Mouse (Mus musculus) liver, embryonic 16.5 days (tissue): ENCODE measurements around the gene Ern1. TPM values are rescaled to one million over a fixed set of nuclear protein-coding genes. Genes with fewer than 3 reads are reported as not detected.
A peak's percentile ranks its signal among the peaks of the same experiment; 100 is the strongest.
"Not testable (repeated sequence)": the region's sequence is repeated elsewhere in the genome, so short reads cannot be mapped to it uniquely, and the experiment has no call there.

Experiments
- ATAC-seq: fragments of 200-750 bp; cut with Nextera tagmentation; 2 replicates; pipeline ENCODE4 v1.8.0; 2017; ENCODE audit warnings: low read depth, mild to moderate bottlenecking, moderate number of reproducible peaks, moderate library complexity
- H3K27ac ChIP-seq: fragments of 300-500 bp; sonication (generic); 2 replicates; pipeline ENCODE4 v1.5.1; 2014; ENCODE audit warnings: mild to moderate bottlenecking, low read length
- H3K27me3 ChIP-seq: fragments of 300-500 bp; sonication (generic); 2 replicates; pipeline ENCODE4 v1.6.1; 2014; ENCODE audit warnings: low read depth, low read length, mixed read lengths; ENCODE audit not compliant: control insufficient read depth, insufficient read depth
- H3K36me3 ChIP-seq: fragments of 300-500 bp; sonication (generic); 2 replicates; pipeline ENCODE4 v1.6.1; 2014; ENCODE audit warnings: mild to moderate bottlenecking; ENCODE audit not compliant: control insufficient read depth, insufficient read depth
- H3K4me1 ChIP-seq: fragments of 300-500 bp; sonication (generic); 2 replicates; pipeline ENCODE4 v1.6.1; 2014; ENCODE audit warnings: low read depth, low read length, mixed read lengths; ENCODE audit not compliant: control insufficient read depth
- H3K4me2 ChIP-seq: fragments of 300-500 bp; sonication (generic); 2 replicates; pipeline ENCODE4 v1.6.1; 2014; ENCODE audit warnings: low read depth, low read length, mixed read lengths
- H3K4me3 ChIP-seq: fragments of 300-500 bp; sonication (generic); 2 replicates; pipeline ENCODE4 v1.5.1; 2014; ENCODE audit warnings: low read depth, mild to moderate bottlenecking, low read length
- H3K9ac ChIP-seq: fragments of 300-500 bp; sonication (generic); 2 replicates; pipeline ENCODE4 v1.6.1; 2014; ENCODE audit warnings: low read depth, low read length
- H3K9me3 ChIP-seq: fragments of 300-500 bp; sonication (generic); replicated peaks from 2 replicates; pipeline ENCODE4 v1.6.1; 2016; ENCODE audit warnings: low read length; ENCODE audit not compliant: control insufficient read depth
- WGBS: fragments of 180-500 bp; shearing (Covaris S2); extraction: QIAGEN DNeasy Blood & Tissue Kit; methylation state at CpG from one replicate; pipeline ENCODE4 v1.1.7; 2014; ENCODE audit not compliant: insufficient replicate concordance; 5-methylcytosine and 5-hydroxymethylcytosine counted together
- polyA plus RNA-seq: library from polyadenylated mRNA; unstranded; fragments of >200 nt; fragmentation: Nextera tagmentation; extraction: Ambion mirVana; gene quantifications from 2 replicates; pipeline ENCODE4 v1.2.1, GENCODE M21; 2015

Gene Ern1
- polyA plus RNA-seq, 1 experiment from 2014 or later, result 5.2 TPM

- 73% methylated on average over 3 of the region's 3 CpGs for WGBS
- peak; percentile 21; the same call in 1 of the 2 replicates for ATAC-seq
- Histone ChIP-seq H3K27me3 (no peaks in the 10 kb centered on the region), H3K4me2 (no peak overlapping the region), H3K27ac (no peak overlapping the region), H3K9ac (no peak overlapping the region), H3K36me3 (peaks cover 10% of the 10 kb centered on the region; the same call in 1 of the 2 replicates), H3K4me1 (no peaks in the 10 kb centered on the region), H3K9me3 (no peaks in the 10 kb centered on the region), H3K4me3 (no peak overlapping the region)
These were observed 77.1 kb downstream of the Ern1 start for GRCm38 (mm10) chr11:106410507-106410906.

- no peak for ATAC-seq
- no peak overlapping the region for H3K4me3 ChIP-seq
- H3K36me3 ChIP-seq, result peaks cover 10% of the 10 kb centered on the region; the same call in 1 of the 2 replicates
- H3K27ac ChIP-seq, result no peak overlapping the region
- no peaks in the 10 kb centered on the region for H3K4me1 ChIP-seq
- WGBS, result 67% methylated on average over 4 of the region's 4 CpGs
- no peak overlapping the region for H3K4me2 ChIP-seq
- H3K9ac ChIP-seq, result no peak overlapping the region
- H3K27me3 ChIP-seq, result no peaks in the 10 kb centered on the region
- no peaks in the 10 kb centered on the region for H3K9me3 ChIP-seq
These were observed 77.6 kb downstream of the Ern1 start for GRCm38 (mm10) chr11:106410011-106410410.

- Histone ChIP-seq H3K27me3 (no peaks in the 10 kb centered on the region), H3K4me3 (no peak overlapping the region), H3K4me1 (peaks cover 8% of the 10 kb centered on the region), H3K9ac (no peak overlapping the region), H3K27ac (no peak overlapping the region), H3K4me2 (no peak overlapping the region), H3K9me3 (no peaks in the 10 kb centered on the region), H3K36me3 (peaks cover 13% of the 10 kb centered on the region)
- WGBS, result 81% methylated on average over 8 of the region's 8 CpGs
- ATAC-seq, result no peak
These were observed 89.2 kb downstream of the Ern1 start for GRCm38 (mm10) chr11:106398481-106398880.

- H3K27ac ChIP-seq, result no peak overlapping the region
- H3K9me3 ChIP-seq, result no peaks in the 10 kb centered on the region
- H3K9ac ChIP-seq, result no peak overlapping the region
- peaks cover 7% of the 10 kb centered on the region for H3K36me3 ChIP-seq
- peaks cover 16% of the 10 kb centered on the region for H3K4me1 ChIP-seq
- no peak for ATAC-seq
- WGBS, result 71% methylated on average over 3 of the region's 3 CpGs
- H3K4me2 ChIP-seq, result no peak overlapping the region
- no peak overlapping the region for H3K4me3 ChIP-seq
- H3K27me3 ChIP-seq, result no peaks in the 10 kb centered on the region
These were observed 90.0 kb downstream of the Ern1 start for GRCm38 (mm10) chr11:106397656-106398055.

GRCm38 (mm10) chr11:106394055-106394454 is 93.6 kb downstream of the Ern1 start:
- not testable (repeated sequence) for H3K9me3 ChIP-seq, H3K9ac ChIP-seq, H3K27ac ChIP-seq, H3K4me2 ChIP-seq, H3K36me3 ChIP-seq, H3K4me3 ChIP-seq, ATAC-seq, H3K27me3 ChIP-seq
- 48% methylated on average over 2 of the region's 2 CpGs for WGBS
- H3K4me1 ChIP-seq, result peaks cover 24% of the 10 kb centered on the region

DNA sequence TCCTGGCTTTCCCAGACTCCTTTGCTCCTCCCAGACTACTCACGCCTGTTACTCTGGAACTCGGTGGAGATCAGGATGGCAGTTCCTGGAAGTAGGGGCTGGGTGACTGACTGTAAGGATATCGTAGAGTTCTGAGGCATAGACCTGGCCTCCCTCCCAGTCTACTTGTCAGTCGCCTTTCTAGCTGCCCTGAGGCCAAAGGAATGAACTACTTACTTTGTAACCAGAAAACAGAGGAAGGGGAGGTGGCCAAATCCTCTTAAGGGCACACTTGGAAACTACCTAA is 94.4 kb downstream of the Ern1 start:
- no peaks in the 10 kb centered on the region for H3K27me3 ChIP-seq
- no peak overlapping the region for H3K4me2 ChIP-seq
- no peak for ATAC-seq
- 58% methylated on average over 4 of the region's 4 CpGs for WGBS
- H3K9ac ChIP-seq, result no peak overlapping the region
- 0 out of 2 replicates have a peak overlapping the region, but pooled peaks have one; percentile 29 for H3K27ac ChIP-seq
- H3K9me3 ChIP-seq, result no peaks in the 10 kb centered on the region
- H3K36me3 ChIP-seq, result peaks cover 1% of the 10 kb centered on the region; the same call in 1 of the 2 replicates
- no peak overlapping the region for H3K4me3 ChIP-seq
- H3K4me1 ChIP-seq, result peaks cover 24% of the 10 kb centered on the region

GRCm38 (mm10) chr11:106392597-106393330 is 94.9 kb downstream of the Ern1 start:
- ATAC-seq, result peak; percentile 76
- Histone ChIP-seq H3K9ac (no peak overlapping the region), H3K9me3 (no peaks in the 10 kb centered on the region), H3K27ac (peak overlapping the region; percentile 29; the same call in 1 of the 2 replicates), H3K4me2 (no peak overlapping the region), H3K27me3 (no peaks in the 10 kb centered on the region), H3K4me1 (peaks cover 24% of the 10 kb centered on the region), H3K36me3 (no peaks in the 10 kb centered on the region), H3K4me3 (no peak overlapping the region)
- 52% methylated on average over 7 of the region's 7 CpGs for WGBS

GRCm38 (mm10) chr11:106391546-106392188 is 96.0 kb downstream of the Ern1 start:
- no peaks in the 10 kb centered on the region for H3K9me3 ChIP-seq
- peaks cover 24% of the 10 kb centered on the region for H3K4me1 ChIP-seq
- H3K4me3 ChIP-seq, result no peak overlapping the region
- no peak overlapping the region for H3K4me2 ChIP-seq
- ATAC-seq, result peak; percentile 38
- H3K9ac ChIP-seq, result no peak overlapping the region
- H3K27ac ChIP-seq, result peak overlapping the region; percentile 36
- no peaks in the 10 kb centered on the region for H3K27me3 ChIP-seq
- H3K36me3 ChIP-seq, result no peaks in the 10 kb centered on the region
- 37% methylated on average over 6 of the region's 6 CpGs for WGBS

GRCm38 (mm10) chr11:106390757-106391156 is 96.9 kb downstream of the Ern1 start:
- no peak for ATAC-seq
- Histone ChIP-seq H3K4me1 (peaks cover 28% of the 10 kb centered on the region), H3K4me3 (no peak overlapping the region), H3K4me2 (no peak overlapping the region), H3K27me3 (no peaks in the 10 kb centered on the region), H3K36me3 (no peaks in the 10 kb centered on the region), H3K27ac (no peak overlapping the region), H3K9me3 (no peaks in the 10 kb centered on the region), H3K9ac (no peak overlapping the region)
- 39% methylated on average over 3 of the region's 3 CpGs for WGBS
